Mouse (Mus musculus) ES-E14 (cell line): ENCODE data around the gene Kdm4a.

Experiments
- CHD2 ChIP-seq: IDR thresholded peaks from 2 replicates; pipeline ENCODE4 v1.6.1; 2014; ENCODE audit warnings: mild to moderate bottlenecking, low read depth, low read length, inconsistent platforms
- MAFK ChIP-seq: IDR thresholded peaks from 2 replicates; pipeline ENCODE4 v1.6.1; 2014; ENCODE audit warnings: mild to moderate bottlenecking, low read depth, low read length, inconsistent platforms; ENCODE audit not compliant: insufficient read depth
- ZC3H11A ChIP-seq: IDR thresholded peaks from 2 replicates; pipeline ENCODE4 v1.6.1; 2012; ENCODE audit warnings: low read depth, mild to moderate bottlenecking, inconsistent platforms, low read length, borderline replicate concordance

- TF ChIP-seq CHD2 (no peak), MAFK (no peak), ZC3H11A (no peak)
Measured at GRCm38 (mm10) chr4:118143679-118144078, 36.2 kb downstream of the Kdm4a start.
